Mouse (Mus musculus): ENCODE data around the gene B3glct. TPM values are rescaled to one million over a fixed set of nuclear protein-coding genes. Genes with fewer than 3 reads are reported as not detected.

The B3glct gene
- 3.4 TPM for polyA plus RNA-seq (2017; shearing (Covaris generic))

GRCm38 (mm10) chr5:149678100-149678989, at the start of gene B3glct:
TSS of gene B3glct (plus strand) at chr5:149678230.

DNA sequence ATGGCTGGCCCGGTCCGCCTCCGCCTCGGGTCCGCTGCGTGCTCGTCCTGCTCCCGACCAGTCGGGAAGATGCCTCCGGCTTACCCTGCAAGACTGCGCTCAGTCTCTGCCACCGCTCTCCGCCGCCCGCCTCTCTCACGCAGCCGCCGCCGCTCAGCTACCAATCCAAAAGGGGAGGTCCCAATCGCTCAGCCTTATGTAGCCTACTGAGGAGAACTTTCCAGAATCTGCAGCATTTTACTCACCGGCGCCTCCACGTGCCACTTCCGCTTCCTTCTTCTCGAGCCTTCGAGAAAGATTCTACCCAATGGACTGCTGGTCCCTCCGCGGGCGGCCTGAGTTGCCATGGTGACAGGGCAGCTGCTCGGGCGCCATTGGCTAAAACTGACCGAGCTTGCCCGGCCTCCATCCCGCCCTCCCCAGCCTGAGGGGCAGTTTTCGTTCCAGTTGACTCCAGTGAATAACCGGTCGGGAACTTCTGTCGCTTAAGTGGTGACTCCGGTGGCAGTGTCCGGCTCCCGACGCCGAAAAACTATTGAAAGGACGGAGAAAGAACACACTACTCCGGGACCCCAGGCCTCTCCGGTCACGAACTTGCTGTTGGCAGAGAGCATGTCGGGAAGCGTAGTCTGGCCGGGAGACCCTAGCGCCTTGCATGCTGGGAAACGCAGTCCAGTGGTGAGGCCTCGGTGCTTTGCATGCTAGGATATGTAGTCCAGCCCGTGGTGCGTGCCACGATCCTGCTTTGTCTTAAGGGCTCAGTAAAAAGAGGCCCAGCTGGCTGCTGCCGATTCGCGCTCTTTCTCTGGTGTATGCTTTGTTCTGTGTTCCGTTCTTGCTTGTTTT, 41.7 kb upstream of the B3glct start, which contains the start of gene Hsph1:
Gene Hsph1 (minus strand): TSS at position 302 of the 846 bp plus-strand sequence.

Other genes starting within 250 kb of the B3glct start
- not detected for gene Tex26, start 238.6 kb upstream of the B3glct start, polyA plus RNA-seq (2017; shearing (Covaris generic))
- not detected for gene Wdr95, start 149.6 kb upstream of the B3glct start, polyA plus RNA-seq (2017; shearing (Covaris generic))
- gene Hsph1, start 41.9 kb upstream of the B3glct start, polyA plus RNA-seq (2017; shearing (Covaris generic)): 247 TPM

Measured in effector memory CD4-positive, alpha-beta T cell, adult 5 months (primary cell).